Mouse (Mus musculus) urinary bladder, adult 2 months (tissue): ENCODE results near the gene Bcl2a1b. TPM values are rescaled to one million over a fixed set of nuclear protein-coding genes. Genes with fewer than 3 reads are reported as not detected.
"Not testable (repeated sequence)": the region's sequence is repeated elsewhere in the genome, so short reads cannot be mapped to it uniquely, and the experiment has no call there.

Source experiments
- DNase-seq: peaks from one replicate; pipeline ENCODE4 v3.0.0; 2022; ENCODE audit warnings: low spot score
- polyA plus RNA-seq: library from polyadenylated mRNA; depleted of rRNA; stranded (reverse); fragments of >200 nt; gene quantifications from 2 replicates; pipeline ENCODE4 v1.2.3, GENCODE M21; 2012; rRNA removed

The Bcl2a1b gene
- polyA plus RNA-seq, 1 experiment = 3.5 TPM

DNA sequence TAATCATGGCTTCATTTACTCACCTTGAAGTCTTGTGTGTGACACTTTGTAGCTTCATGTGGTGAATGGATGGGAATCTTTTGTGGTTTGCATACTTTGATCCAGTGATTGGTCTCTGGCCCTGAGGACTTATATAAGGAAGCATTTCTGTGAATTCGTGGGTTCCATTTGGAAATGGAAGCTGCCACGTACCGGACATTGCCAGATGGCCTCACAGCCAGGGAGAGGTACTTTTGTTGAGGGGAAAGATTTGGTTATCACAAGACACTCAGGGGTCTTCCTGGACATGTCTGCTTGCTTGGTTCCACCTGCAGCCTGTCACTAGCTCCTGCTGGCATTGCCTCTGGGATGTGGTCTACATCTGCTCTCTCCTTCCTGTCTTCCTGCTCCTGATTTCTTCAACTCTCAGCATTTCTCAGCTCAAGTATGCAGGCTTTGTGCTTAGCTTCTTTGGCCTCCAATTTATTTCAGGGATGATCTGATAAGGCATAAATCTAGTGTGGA is 41.6 kb downstream of the Bcl2a1b start:
- not testable (repeated sequence) for DNase-seq

DNA sequence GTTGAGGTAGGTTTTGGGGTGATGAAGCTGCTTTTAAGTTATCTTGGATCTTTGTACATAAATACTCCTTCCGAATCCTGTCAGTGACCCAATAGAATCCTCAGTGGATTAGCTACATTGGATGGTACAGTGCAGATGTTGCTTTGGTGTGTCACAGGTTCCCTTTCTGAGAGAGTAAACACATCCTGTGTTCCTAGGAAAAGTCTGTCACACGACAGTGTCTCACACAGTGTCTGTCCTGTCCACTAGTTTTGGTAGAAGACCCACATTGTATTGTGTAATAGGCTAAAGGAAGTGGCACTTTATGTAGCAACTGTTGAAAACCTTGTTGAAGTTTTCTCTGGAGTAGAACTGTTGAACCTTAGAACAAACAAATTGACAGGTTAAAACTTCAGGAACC is 54.4 kb downstream of the Bcl2a1b start:
- DNase-seq = no peak

DNA sequence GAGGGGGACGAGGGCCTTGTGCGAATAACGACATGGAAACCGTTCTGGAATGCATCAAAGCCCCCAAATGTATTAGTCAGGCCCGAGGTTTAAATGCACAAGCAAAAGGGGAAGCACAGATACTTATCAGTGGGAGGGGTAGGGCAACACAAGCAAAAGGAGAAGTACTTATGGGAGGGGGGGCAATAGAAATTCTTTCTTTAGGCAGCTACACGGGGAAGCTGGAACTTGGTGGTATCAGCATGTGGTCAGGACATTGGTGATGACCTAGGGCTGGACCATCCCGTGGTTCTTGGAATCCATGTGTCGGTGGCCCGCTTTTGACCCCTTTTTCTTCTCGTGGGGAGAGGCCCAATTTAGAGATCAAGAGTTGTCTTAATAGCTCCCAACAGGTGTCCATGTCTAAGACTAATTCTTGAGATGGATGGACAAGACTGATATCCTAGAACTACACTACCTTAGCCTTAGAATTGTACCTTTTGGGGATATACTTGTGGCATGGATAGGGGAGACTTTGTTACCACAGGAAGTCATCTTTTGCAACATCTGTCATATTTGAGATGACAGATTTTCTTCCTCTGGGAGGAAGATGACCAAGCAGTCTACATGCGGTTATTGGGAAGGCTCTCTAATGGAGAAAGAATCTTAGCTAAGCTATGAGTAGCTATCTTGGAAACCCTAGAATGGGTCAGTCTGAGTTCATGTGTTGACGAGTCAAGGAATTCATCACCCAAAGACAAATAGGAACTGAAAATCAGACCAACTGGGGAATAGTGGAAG is 57.7 kb downstream of the Bcl2a1b start:
- DNase-seq = no peak

Other genes starting within 250 kb of the Bcl2a1b start
- 1.7 and 1.8 TPM in 2 replicates for gene Bcl2a1a, start 242.3 kb upstream of the Bcl2a1b start, polyA plus RNA-seq
- gene Trim43b, start 106.4 kb upstream of the Bcl2a1b start, polyA plus RNA-seq = not detected in 2 replicates
- not detected in 2 replicates for gene Gm29094, start 170 bp downstream of the Bcl2a1b start, polyA plus RNA-seq
- gene Mthfs, start 11.5 kb downstream of the Bcl2a1b start, polyA plus RNA-seq = 22.4 and 26.7 TPM in 2 replicates